Mouse (Mus musculus): Measurements from ENCODE around the gene Hsd11b2. TPM values are rescaled to one million over a fixed set of nuclear protein-coding genes. Genes with fewer than 3 reads are reported as not detected.

The Hsd11b2 gene
- polyA plus RNA-seq, 1 experiment from 2014 or later = 2.8 TPM

- H3K9ac ChIP-seq (replicated peaks; ENCODE audit: low read depth, low read length) = no peak overlapping the region
- H3K27ac ChIP-seq (ENCODE audit: low read length) = no peak overlapping the region
- no peak overlapping the region for H3K4me3 ChIP-seq (ENCODE audit: low read depth, low read length)
- H3K9me3 ChIP-seq (ENCODE audit: control insufficient read depth, low read depth, low read length) = no peaks in the 10 kb centered on the region
- no peak overlapping the region for H3K4me2 ChIP-seq (replicated peaks; ENCODE audit: low read depth, low read length)
- peaks cover 23% of the 10 kb centered on the region; the same call in 1 of the 2 replicates for H3K36me3 ChIP-seq (ENCODE audit: control insufficient read depth, insufficient read depth, low read length)
- WGBS = 89% methylated on average over 3 of the region's 3 CpGs
- no peaks in the 10 kb centered on the region for H3K27me3 ChIP-seq (ENCODE audit: control insufficient read depth, insufficient read depth, low read length)
- no peak for ATAC-seq (ENCODE audit: insufficient number of reproducible peaks, insufficient read depth, low FRiP score, low read depth)
- peaks cover 13% of the 10 kb centered on the region for H3K4me1 ChIP-seq (ENCODE audit: control insufficient read depth, insufficient read depth, low read length)
Observed at GRCm38 (mm10) chr8:105536546-105536945, 18.0 kb downstream of the Hsd11b2 start.

- no peak for ATAC-seq (ENCODE audit: insufficient number of reproducible peaks, insufficient read depth, low FRiP score, low read depth)
- Histone ChIP-seq H3K36me3 (ENCODE audit: control insufficient read depth, insufficient read depth, low read length) (peaks cover 23% of the 10 kb centered on the region; the same call in 1 of the 2 replicates), H3K9me3 (ENCODE audit: control insufficient read depth, low read depth, low read length) (no peaks in the 10 kb centered on the region), H3K27me3 (ENCODE audit: control insufficient read depth, insufficient read depth, low read length) (no peaks in the 10 kb centered on the region), H3K9ac (replicated peaks; ENCODE audit: low read depth, low read length) (no peak overlapping the region), H3K4me2 (replicated peaks; ENCODE audit: low read depth, low read length) (no peak overlapping the region), H3K27ac (ENCODE audit: low read length) (no peak overlapping the region), H3K4me1 (ENCODE audit: control insufficient read depth, insufficient read depth, low read length) (peaks cover 13% of the 10 kb centered on the region), H3K4me3 (ENCODE audit: low read depth, low read length) (no peak overlapping the region)
- WGBS = 88% methylated on average over 6 of the region's 6 CpGs
Observed at GRCm38 (mm10) chr8:105537011-105537677, 18.6 kb downstream of the Hsd11b2 start.

GRCm38 (mm10) chr8:105538940-105539339, 20.4 kb downstream of the Hsd11b2 start:
- Histone ChIP-seq H3K27ac (ENCODE audit: low read length) (no peak overlapping the region), H3K9ac (replicated peaks; ENCODE audit: low read depth, low read length) (no peak overlapping the region), H3K4me1 (ENCODE audit: control insufficient read depth, insufficient read depth, low read length) (peaks cover 5% of the 10 kb centered on the region; the same call in 1 of the 2 replicates), H3K36me3 (ENCODE audit: control insufficient read depth, insufficient read depth, low read length) (peaks cover 23% of the 10 kb centered on the region; the same call in 1 of the 2 replicates), H3K4me3 (ENCODE audit: low read depth, low read length) (no peak overlapping the region), H3K27me3 (ENCODE audit: control insufficient read depth, insufficient read depth, low read length) (no peaks in the 10 kb centered on the region), H3K9me3 (ENCODE audit: control insufficient read depth, low read depth, low read length) (no peaks in the 10 kb centered on the region), H3K4me2 (replicated peaks; ENCODE audit: low read depth, low read length) (no peak overlapping the region)
- WGBS = 89% methylated on average over 4 of the region's 4 CpGs
- ATAC-seq (ENCODE audit: insufficient number of reproducible peaks, insufficient read depth, low FRiP score, low read depth) = no peak

GRCm38 (mm10) chr8:105542032-105542656, 23.6 kb downstream of the Hsd11b2 start:
- no peak overlapping the region for H3K9ac ChIP-seq (replicated peaks; ENCODE audit: low read depth, low read length)
- peaks cover 14% of the 10 kb centered on the region; the same call in 1 of the 2 replicates for H3K36me3 ChIP-seq (ENCODE audit: control insufficient read depth, insufficient read depth, low read length)
- no peak for ATAC-seq (ENCODE audit: insufficient number of reproducible peaks, insufficient read depth, low FRiP score, low read depth)
- no peak overlapping the region for H3K4me3 ChIP-seq (ENCODE audit: low read depth, low read length)
- peaks cover 14% of the 10 kb centered on the region; the same call in 1 of the 2 replicates for H3K4me1 ChIP-seq (ENCODE audit: control insufficient read depth, insufficient read depth, low read length)
- no peaks in the 10 kb centered on the region for H3K9me3 ChIP-seq (ENCODE audit: control insufficient read depth, low read depth, low read length)
- no peaks in the 10 kb centered on the region for H3K27me3 ChIP-seq (ENCODE audit: control insufficient read depth, insufficient read depth, low read length)
- 80% methylated on average over 3 of the region's 3 CpGs for WGBS
- H3K27ac ChIP-seq (ENCODE audit: low read length) = no peak overlapping the region
- H3K4me2 ChIP-seq (replicated peaks; ENCODE audit: low read depth, low read length) = no peak overlapping the region

- no peak overlapping the region for H3K4me3 ChIP-seq (ENCODE audit: low read depth, low read length)
- H3K27ac ChIP-seq (ENCODE audit: low read length) = no peak overlapping the region
- H3K4me2 ChIP-seq (replicated peaks; ENCODE audit: low read depth, low read length) = no peak overlapping the region
- H3K27me3 ChIP-seq (ENCODE audit: control insufficient read depth, insufficient read depth, low read length) = no peaks in the 10 kb centered on the region
- H3K4me1 ChIP-seq (ENCODE audit: control insufficient read depth, insufficient read depth, low read length) = peaks cover 15% of the 10 kb centered on the region; the same call in 1 of the 2 replicates
- 93% methylated on average over 2 of the region's 2 CpGs for WGBS
- peaks cover 7% of the 10 kb centered on the region; the same call in 1 of the 2 replicates for H3K36me3 ChIP-seq (ENCODE audit: control insufficient read depth, insufficient read depth, low read length)
- no peak for ATAC-seq (ENCODE audit: insufficient number of reproducible peaks, insufficient read depth, low FRiP score, low read depth)
- H3K9me3 ChIP-seq (ENCODE audit: control insufficient read depth, low read depth, low read length) = no peaks in the 10 kb centered on the region
- H3K9ac ChIP-seq (replicated peaks; ENCODE audit: low read depth, low read length) = no peak overlapping the region
Observed at GRCm38 (mm10) chr8:105542808-105543207, 24.3 kb downstream of the Hsd11b2 start.

GRCm38 (mm10) chr8:105543703-105544102, 25.1 kb downstream of the Hsd11b2 start:
- WGBS = 38% methylated on average over 1 of the region's 1 CpGs
- H3K36me3 ChIP-seq (ENCODE audit: control insufficient read depth, insufficient read depth, low read length) = peaks cover 2% of the 10 kb centered on the region; the same call in 1 of the 2 replicates
- H3K27ac ChIP-seq (ENCODE audit: low read length) = no peak overlapping the region

GRCm38 (mm10) chr8:105544544-105545205, 26.1 kb downstream of the Hsd11b2 start:
- H3K4me1 ChIP-seq (ENCODE audit: control insufficient read depth, insufficient read depth, low read length) = peaks cover 15% of the 10 kb centered on the region; the same call in 1 of the 2 replicates
- H3K9me3 ChIP-seq (ENCODE audit: control insufficient read depth, low read depth, low read length) = no peaks in the 10 kb centered on the region
- no peak overlapping the region for H3K9ac ChIP-seq (replicated peaks; ENCODE audit: low read depth, low read length)
- H3K36me3 ChIP-seq (ENCODE audit: control insufficient read depth, insufficient read depth, low read length) = no peaks in the 10 kb centered on the region
- H3K27ac ChIP-seq (ENCODE audit: low read length) = no peak overlapping the region
- H3K4me3 ChIP-seq (ENCODE audit: low read depth, low read length) = no peak overlapping the region
- H3K4me2 ChIP-seq (replicated peaks; ENCODE audit: low read depth, low read length) = no peak overlapping the region
- 47% methylated on average over 7 of the region's 7 CpGs for WGBS
- no peaks in the 10 kb centered on the region for H3K27me3 ChIP-seq (ENCODE audit: control insufficient read depth, insufficient read depth, low read length)
- no peak for ATAC-seq (ENCODE audit: insufficient number of reproducible peaks, insufficient read depth, low FRiP score, low read depth)

More at GRCm38 (mm10) chr8:105543703-105544102, 25.1 kb downstream of the Hsd11b2 start:
- Histone ChIP-seq H3K4me1 (ENCODE audit: control insufficient read depth, insufficient read depth, low read length) (peaks cover 15% of the 10 kb centered on the region; the same call in 1 of the 2 replicates), H3K9ac (replicated peaks; ENCODE audit: low read depth, low read length) (no peak overlapping the region), H3K27me3 (ENCODE audit: control insufficient read depth, insufficient read depth, low read length) (no peaks in the 10 kb centered on the region), H3K9me3 (ENCODE audit: control insufficient read depth, low read depth, low read length) (no peaks in the 10 kb centered on the region), H3K4me2 (replicated peaks; ENCODE audit: low read depth, low read length) (no peak overlapping the region), H3K4me3 (ENCODE audit: low read depth, low read length) (no peak overlapping the region)
- ATAC-seq (ENCODE audit: insufficient number of reproducible peaks, insufficient read depth, low FRiP score, low read depth) = no peak

GRCm38 (mm10) chr8:105545249-105545648, 26.7 kb downstream of the Hsd11b2 start:
- Histone ChIP-seq H3K36me3 (ENCODE audit: control insufficient read depth, insufficient read depth, low read length) (no peaks in the 10 kb centered on the region), H3K9me3 (ENCODE audit: control insufficient read depth, low read depth, low read length) (no peaks in the 10 kb centered on the region), H3K27ac (ENCODE audit: low read length) (no peak overlapping the region), H3K27me3 (ENCODE audit: control insufficient read depth, insufficient read depth, low read length) (no peaks in the 10 kb centered on the region), H3K4me2 (replicated peaks; ENCODE audit: low read depth, low read length) (no peak overlapping the region), H3K9ac (replicated peaks; ENCODE audit: low read depth, low read length) (no peak overlapping the region), H3K4me3 (ENCODE audit: low read depth, low read length) (no peak overlapping the region), H3K4me1 (ENCODE audit: control insufficient read depth, insufficient read depth, low read length) (peaks cover 15% of the 10 kb centered on the region; the same call in 1 of the 2 replicates)
- WGBS = 79% methylated on average over 3 of the region's 3 CpGs
- no peak for ATAC-seq (ENCODE audit: insufficient number of reproducible peaks, insufficient read depth, low FRiP score, low read depth)

Measured in stomach, embryonic 14.5 days (tissue).